Mouse (Mus musculus) large intestine, adult 2 months (tissue): ENCODE data around the gene N4bp2l1. TPM values are rescaled to one million over a fixed set of nuclear protein-coding genes. Genes with fewer than 3 reads are reported as not detected.
"Not testable (repeated sequence)": the region's sequence is repeated elsewhere in the genome, so short reads cannot be mapped to it uniquely, and the experiment has no call there.

Experiments
- DNase-seq: peaks from one replicate; pipeline ENCODE4 v3.0.0-alpha.2; 2012; ENCODE audit warnings: low read depth, low spot score
- WGBS: fragments of 180-500 bp; shearing (Covaris S2); methylation state at CpG from one replicate; pipeline ENCODE4 v1.1.7; 2018; 5-methylcytosine and 5-hydroxymethylcytosine counted together
- polyA plus RNA-seq: library from polyadenylated mRNA; depleted of rRNA; stranded (reverse); fragments of >200 nt; gene quantifications from 2 replicates; pipeline ENCODE4 v1.2.3, GENCODE M21; 2012; rRNA removed

N4bp2l1 gene
- polyA plus RNA-seq, result 4.5 and 9.9 TPM in 2 replicates

- no peak for DNase-seq
- 90% methylated on average over 7 of the region's 7 CpGs for WGBS
Observed at GRCm38 (mm10) chr5:150597088-150597487, at the start of gene N4bp2l1. TSS of gene N4bp2l1 (minus strand) at chr5:150597188.

GRCm38 (mm10) chr5:150644926-150645325 is 47.9 kb upstream of the N4bp2l1 start:
- WGBS, result 81% methylated on average over 4 of the region's 4 CpGs
- no peak for DNase-seq

- WGBS, result 99% methylated on average over 4 of the region's 4 CpGs
- DNase-seq, result not testable (repeated sequence)
Observed at GRCm38 (mm10) chr5:150643390-150643789, 46.4 kb upstream of the N4bp2l1 start.

DNA sequence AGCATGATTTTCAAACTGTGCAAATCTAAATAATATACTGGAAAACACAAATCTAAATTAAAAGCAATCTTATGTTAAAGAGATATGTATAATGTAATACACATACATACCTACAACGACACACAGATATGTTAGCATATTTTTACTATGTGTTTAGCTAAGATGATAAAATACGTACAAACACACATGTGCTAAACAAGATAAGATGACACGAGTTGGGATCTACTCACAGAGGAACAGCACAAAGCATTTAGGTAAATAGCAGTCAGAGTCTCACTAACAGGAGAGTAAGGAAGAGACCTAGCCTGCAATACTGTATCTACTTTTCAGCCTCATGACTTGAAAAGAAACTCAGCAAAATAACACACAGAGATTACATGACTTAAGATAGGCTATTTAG is 44.5 kb upstream of the N4bp2l1 start:
- 80% methylated on average over 3 of the region's 3 CpGs for WGBS
- DNase-seq, result no peak

DNA sequence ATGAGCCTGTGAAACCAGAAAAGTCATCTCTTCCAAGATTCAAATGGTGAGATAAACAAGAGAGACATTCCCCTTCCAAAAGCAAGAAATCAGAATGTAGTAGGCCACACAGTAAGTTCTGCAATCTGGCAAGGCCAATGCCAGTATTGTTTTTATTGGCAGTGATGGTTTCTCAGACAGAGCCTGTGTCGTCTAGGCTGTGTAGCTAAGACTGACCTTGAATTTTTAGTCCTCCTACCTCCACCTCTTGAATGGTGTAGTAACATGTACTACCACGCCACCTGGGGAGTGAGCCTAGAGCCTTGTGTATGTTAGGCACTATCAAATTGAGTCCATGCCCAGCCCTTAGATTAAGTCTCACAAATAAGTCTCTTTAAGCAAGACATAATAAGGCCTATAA is 32.7 kb upstream of the N4bp2l1 start:
- WGBS, result 68% methylated on average over 2 of the region's 2 CpGs
- no peak for DNase-seq

DNA sequence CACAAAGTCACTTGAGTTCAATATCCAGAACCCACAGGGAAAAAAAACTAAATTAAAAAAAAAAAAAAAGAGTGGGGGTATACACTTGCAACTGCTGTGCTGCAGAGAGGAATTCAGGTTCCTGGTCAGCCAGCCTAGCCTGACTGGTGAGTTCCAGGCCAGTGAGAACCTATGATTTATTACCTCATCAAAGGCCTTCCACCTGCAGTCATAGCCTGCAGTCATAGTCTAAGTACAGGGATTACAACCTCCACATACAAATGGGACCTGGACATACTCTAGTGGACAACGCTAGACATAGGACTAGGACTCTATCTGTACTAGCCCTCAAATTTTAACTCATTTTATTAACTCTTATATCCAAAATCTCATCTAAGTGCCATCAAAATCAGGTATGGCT is 32.3 kb upstream of the N4bp2l1 start:
- DNase-seq, result no peak
- WGBS, result 88% methylated on average over 1 of the region's 1 CpGs

DNA sequence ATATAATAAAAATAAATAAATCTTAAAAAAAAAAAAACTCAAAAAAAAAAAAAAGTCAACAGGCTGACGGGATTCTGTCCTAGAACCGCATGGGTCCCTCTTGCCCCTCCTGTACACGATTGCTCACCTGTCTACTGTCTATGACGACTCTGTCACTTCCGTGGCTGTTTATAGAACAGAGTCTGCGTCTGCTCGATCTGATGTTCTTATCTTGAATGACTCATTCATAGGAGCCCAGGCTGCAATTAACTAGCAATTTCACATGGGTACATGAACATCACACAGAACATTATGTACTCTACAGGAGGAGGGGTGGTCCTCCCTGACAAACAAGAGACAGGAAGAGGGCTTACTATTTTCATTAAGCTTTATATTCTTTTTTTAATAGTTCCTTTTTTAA is 28.5 kb upstream of the N4bp2l1 start:
- DNase-seq, result peak; percentile 61
- 34% methylated on average over 7 of the region's 7 CpGs for WGBS

GRCm38 (mm10) chr5:150622792-150623191 is 25.8 kb upstream of the N4bp2l1 start:
- WGBS, result 0% methylated on average over 1 of the region's 1 CpGs
- DNase-seq, result no peak

DNA sequence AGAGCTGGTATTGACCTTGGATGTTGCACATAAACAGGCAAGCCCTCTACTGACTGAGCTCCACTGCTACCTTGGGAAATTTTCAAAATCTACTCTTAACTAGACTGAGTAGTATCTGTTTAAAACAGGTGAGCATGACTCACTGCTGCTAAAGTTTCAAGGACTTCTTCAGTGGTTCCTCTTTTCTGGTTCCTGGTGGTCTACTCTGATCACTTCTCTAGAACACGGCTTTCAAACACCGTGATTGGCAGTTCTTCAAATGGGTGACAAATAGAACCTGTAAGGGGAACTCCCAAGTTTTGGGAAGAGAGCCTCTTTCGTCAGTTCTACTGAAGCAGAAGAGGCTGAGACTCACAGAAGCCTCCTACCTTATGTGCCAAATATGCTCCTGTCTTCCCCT is 24.6 kb upstream of the N4bp2l1 start:
- no peak for DNase-seq
- WGBS, result 94% methylated on average over 3 of the region's 3 CpGs

DNA sequence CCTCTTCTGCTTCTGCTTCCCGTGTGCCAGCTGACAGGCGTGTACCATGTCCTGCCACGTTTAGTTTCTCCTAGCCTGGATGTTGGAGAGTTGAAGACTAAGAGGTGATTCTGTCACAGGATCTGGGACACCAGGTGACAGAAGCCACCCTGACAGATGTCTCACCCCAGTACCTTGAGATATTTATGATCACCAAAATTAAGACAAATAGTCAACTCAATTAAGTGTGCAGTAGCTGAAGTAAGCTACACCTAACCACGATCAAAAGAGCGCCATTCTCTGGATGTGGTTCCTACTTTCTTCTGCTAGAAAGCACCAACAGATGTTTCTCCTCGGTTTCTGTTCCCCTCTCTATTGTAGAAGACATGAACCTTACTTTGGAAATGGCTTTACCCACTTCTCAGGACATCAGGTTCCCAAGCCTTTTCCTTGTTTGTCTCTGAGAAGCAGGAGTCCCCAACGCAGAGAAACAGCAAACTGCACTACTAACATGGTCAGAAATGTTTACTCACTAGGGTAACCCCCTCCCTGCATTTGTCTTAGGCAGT is 23.7 kb upstream of the N4bp2l1 start:
- no peak for DNase-seq
- 68% methylated on average over 7 of the region's 7 CpGs for WGBS

- no peak for DNase-seq
- WGBS, result 77% methylated on average over 10 of the region's 10 CpGs
Observed at GRCm38 (mm10) chr5:150618599-150619355, 21.8 kb upstream of the N4bp2l1 start.

- WGBS, result 70% methylated on average over 3 of the region's 3 CpGs
Observed at GRCm38 (mm10) chr5:150616731-150617130, 19.7 kb upstream of the N4bp2l1 start.

DNA sequence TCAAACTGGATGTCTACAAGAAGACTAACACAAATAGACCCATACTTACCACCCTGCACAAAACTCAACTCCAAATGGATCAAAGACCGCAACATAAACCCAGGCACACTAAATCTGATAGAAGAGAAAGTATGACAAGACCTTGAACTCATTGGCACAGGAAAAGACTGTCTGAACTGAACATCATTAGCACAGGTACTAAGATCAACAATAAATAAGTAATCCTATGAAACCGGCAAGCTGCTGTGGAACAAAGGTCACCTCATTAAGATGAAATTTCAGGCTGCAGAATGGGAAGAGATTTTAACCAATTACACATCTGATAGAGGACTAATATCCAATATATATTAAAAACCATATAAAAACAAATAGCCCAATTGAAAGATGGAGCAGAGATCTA is 19.2 kb upstream of the N4bp2l1 start:
- WGBS, result 83% methylated on average over 2 of the region's 2 CpGs
- DNase-seq, result no peak

More at GRCm38 (mm10) chr5:150616731-150617130, 19.7 kb upstream of the N4bp2l1 start:
- no peak for DNase-seq

DNA sequence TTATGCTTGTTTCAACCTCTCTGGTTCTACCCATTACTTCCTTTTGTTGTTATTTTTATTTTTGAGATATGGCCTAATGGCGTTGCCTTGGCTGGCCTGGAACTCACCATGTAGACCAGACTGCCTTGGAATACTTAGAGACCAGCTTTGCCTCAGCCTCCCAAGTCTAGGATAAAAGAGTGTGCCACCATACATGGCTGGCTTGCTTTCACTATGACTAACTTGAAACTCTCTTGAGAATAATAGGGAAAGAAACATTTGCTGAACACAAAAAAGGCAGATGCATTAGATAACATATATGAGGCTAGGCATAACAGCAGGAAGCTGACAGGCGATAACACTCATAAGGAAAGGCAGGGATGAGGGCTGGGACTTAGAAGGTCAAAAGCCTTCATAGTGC is 17.1 kb upstream of the N4bp2l1 start:
- 88% methylated on average over 2 of the region's 2 CpGs for WGBS
- no peak for DNase-seq

GRCm38 (mm10) chr5:150611697-150612096 is 14.7 kb upstream of the N4bp2l1 start:
- 20% methylated on average over 12 of the region's 12 CpGs for WGBS
- DNase-seq, result no peak

- WGBS, result 84% methylated on average over 1 of the region's 1 CpGs
- DNase-seq, result no peak
Observed at GRCm38 (mm10) chr5:150611136-150611535, 14.1 kb upstream of the N4bp2l1 start.

GRCm38 (mm10) chr5:150607631-150608030 is 10.6 kb upstream of the N4bp2l1 start:
- 89% methylated on average over 8 of the region's 8 CpGs for WGBS
- no peak for DNase-seq

GRCm38 (mm10) chr5:150606131-150606530 is 9.1 kb upstream of the N4bp2l1 start:
- WGBS, result 96% methylated on average over 6 of the region's 6 CpGs
- no peak for DNase-seq

- no peak for DNase-seq
- 71% methylated on average over 14 of the region's 14 CpGs for WGBS
Observed at GRCm38 (mm10) chr5:150601441-150602230, 4.6 kb upstream of the N4bp2l1 start.

- WGBS, result 69% methylated on average over 20 of the region's 20 CpGs
- no peak for DNase-seq
Observed at GRCm38 (mm10) chr5:150600554-150601440, 3.8 kb upstream of the N4bp2l1 start.
